Mouse (Mus musculus): ENCODE data around the gene Klk1b26.
"Not testable (repeated sequence)": the region's sequence is repeated elsewhere in the genome, so short reads cannot be mapped to it uniquely, and the experiment has no call there.

Klk1b26 gene

DNA sequence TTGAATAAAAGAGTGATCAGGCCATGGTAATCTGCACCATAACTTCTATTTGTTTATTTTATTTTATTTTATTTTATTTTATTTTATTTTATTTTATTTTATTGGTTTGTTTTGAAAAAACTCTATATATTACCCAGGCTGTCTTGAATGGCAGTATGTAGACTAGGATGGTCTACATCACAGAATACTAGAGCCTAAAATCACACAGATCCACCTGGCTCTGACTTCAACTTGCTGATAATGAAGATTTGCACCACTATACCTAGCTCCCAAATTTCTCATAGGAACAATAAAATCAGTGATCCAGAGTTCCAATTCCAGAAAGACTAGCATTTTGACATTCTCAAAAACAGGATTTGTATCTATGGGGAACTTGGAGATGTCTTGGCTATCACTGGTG is at the start of gene Klk1b26:
Klk1b26 (plus strand) TSS at position 301 of the 400 bp plus-strand sequence.
- not testable (repeated sequence) for DNase-seq (ENCODE audit: low spot score)

DNA sequence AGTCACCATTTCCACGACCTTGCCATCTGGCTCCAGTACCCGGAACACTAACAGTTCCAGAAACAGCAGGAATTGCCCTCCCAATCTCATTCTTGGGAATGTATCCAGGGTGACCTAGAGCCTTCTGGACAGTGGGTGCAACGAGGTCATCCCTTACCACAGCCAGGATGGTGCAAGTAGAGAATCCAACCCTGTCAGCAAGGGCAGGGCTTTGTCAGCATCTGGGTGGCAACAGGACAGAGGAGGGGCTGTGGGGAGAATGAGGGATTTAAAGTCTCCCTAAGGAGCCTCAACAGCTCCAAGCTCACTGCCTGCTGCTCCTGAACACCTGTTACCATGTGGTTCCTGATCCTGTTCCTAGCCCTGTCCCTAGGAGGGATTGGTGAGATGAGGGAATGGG is 45.5 kb upstream of the Klk1b26 start, which contains the start of gene Klk1b1:
Klk1b1 (plus strand) TSS at position 301 of the 400 bp plus-strand sequence.
- no peak for DNase-seq (ENCODE audit: low spot score)

- DNase-seq (ENCODE audit: low spot score): no peak
These were observed 44.9 kb upstream of the Klk1b26 start for GRCm38 (mm10) chr7:43967058-43967457.

DNA sequence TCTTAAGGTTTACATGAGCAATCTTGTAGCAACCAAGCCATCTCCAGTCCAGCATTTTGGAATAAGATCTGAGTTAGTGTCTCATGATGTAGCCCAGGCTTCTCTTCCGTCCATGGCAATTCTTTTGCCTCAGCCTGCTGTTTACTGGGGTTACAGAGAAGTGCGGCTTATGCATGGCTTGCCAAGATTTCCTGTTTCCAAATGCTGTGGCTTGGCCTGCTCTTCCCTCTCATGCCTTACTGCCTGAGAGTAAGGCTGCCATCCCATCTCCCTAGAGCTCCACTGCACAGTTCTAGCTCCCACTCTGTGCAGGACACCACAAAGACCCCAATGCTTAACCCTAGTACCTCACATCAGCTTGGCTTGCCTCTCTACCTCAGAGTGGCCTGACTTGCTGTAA is 44.4 kb upstream of the Klk1b26 start:
- no peak for DNase-seq (ENCODE audit: low spot score)

DNA sequence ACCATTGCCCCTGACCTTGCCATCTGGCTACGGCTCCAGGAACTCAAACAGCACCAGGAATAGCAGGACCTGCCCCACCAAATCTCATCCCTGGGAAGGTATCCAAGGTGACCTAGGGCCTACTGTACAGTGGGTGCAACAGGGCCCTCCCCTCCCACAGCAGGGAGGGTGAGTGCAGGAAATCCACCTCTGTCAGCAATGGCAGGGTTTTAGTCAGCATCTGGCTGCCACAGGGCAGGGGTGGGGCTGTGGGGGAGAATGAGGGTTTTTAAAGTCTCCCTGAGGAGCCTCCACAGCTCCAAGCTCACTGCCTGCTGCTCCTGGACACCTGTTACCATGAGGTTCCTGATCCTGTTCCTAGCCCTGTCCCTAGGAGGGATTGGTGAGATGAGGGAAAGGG is 36.2 kb upstream of the Klk1b26 start, which contains the start of gene Klk1b9:
Klk1b9 (plus strand) TSS at position 301 of the 400 bp plus-strand sequence.
- not testable (repeated sequence) for DNase-seq (ENCODE audit: low spot score)

DNA sequence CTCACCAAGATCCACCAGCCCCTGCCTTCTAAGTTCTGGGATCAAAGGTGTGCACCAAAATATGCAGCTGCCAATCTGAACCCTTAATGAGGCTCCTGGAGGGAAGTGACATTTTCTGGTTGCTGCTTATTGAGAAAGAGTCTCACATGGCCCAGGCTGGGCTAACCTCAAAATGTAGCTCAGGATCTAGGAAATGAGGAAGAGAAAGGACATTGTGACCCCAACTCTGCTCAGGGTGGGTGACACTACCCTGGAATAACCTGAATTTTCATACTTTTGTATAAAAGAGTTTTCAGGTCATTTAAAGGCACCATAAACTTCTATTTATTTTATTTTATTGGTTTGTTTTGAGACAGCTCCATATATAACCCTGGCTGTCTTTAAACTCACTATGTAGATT is 26.3 kb upstream of the Klk1b26 start:
- DNase-seq (ENCODE audit: low spot score): no peak

DNA sequence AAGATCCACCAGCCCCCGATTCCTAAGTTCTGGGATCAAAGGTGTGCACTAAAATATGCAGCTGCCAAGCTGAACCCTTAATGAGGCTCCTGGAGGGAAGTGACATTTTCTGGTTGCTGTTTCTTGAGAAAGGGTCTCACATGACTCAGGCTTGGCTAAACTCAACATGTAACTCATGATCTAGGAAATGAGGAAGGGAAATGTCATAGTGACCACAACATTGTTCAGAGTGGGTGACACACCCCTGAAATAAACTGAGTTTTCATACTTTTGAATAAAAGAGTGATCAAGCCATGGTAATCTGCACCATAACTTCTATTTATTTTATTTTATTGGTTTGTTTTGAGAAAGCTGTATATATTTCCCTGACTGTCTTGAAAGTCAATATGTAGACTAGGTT is 17.1 kb upstream of the Klk1b26 start:
- DNase-seq (ENCODE audit: low spot score): not testable (repeated sequence)

- DNase-seq (ENCODE audit: low spot score): not testable (repeated sequence)
These were observed 16.4 kb upstream of the Klk1b26 start, which contains the start of gene Klk1b11 for GRCm38 (mm10) chr7:43995577-43995976. Gene Klk1b11, plus strand, starts transcription at chr7:43995877.

DNA sequence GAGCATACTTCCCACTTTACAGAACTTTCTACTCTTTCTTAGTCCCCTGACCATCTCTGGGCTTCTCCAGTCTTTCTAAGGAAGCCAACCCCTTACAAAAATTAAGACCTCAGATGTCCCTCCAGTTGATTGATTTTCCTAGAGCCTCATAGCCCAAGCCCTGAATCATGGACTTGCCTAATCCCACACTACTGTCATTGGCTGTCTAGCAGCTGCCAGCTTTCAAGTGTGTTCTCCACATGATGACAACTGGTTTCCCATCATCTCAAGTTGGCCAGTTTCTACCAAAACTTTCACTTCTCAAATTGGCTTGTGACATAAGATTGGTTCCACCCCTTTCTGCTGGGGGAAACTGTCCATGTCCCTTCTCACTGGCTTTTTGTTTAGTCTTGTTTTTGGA is 7.1 kb upstream of the Klk1b26 start:
- no peak for DNase-seq (ENCODE audit: low spot score)

DNA sequence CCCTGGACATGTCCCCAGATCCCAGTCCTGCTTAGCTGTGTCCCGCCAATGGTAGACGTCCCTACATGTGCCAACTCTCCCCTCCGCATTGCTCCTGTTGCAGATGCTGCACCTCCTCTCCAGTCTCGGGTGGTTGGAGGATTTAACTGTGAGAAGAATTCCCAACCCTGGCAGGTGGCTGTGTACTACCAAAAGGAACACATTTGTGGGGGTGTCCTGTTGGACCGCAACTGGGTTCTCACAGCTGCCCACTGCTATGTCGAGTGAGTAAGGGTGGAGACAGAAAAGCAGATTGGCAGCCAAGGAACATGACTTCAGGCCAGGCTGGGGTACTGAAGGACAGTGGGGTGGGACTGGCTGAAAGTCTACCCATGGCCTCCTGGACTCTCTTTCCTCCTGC is 2.7 kb downstream of the Klk1b26 start:
- DNase-seq (ENCODE audit: low spot score): not testable (repeated sequence)

- no peak for DNase-seq (ENCODE audit: low spot score)
These were observed 3.1 kb downstream of the Klk1b26 start for GRCm38 (mm10) chr7:44015071-44015470.

DNA sequence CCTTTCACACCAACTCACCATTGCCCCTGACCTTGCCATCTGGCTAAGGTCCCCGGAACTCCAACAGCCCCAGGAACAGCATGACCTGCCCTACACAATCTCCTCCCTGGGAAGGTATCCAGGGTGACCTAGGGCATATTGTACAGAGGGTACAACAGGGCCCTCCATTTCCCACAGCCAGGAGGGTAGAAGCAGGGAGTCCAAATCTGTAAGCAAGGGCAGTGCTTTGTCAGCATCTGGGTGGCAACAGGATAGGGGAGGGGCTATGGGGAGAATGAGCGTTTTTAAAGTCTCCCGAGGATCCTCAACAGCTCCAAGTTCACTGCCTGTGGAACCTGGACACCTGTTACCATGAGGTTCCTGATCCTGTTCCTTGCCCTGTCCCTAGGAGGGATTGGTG is 40.0 kb downstream of the Klk1b26 start, which contains the start of gene Klk1b27:
Klk1b27 (plus strand) TSS at position 301 of the 400 bp plus-strand sequence.
- not testable (repeated sequence) for DNase-seq (ENCODE audit: low spot score)

All from testis, postnatal 10 days (tissue).